Mouse (Mus musculus) embryo, embryonic 11 days (tissue): Measurements from ENCODE around the gene Dtd1.

Experiments
- DNase-seq: peaks from one replicate; pipeline ENCODE4 v3.0.0-alpha.2; 2015

Dtd1 gene

DNA sequence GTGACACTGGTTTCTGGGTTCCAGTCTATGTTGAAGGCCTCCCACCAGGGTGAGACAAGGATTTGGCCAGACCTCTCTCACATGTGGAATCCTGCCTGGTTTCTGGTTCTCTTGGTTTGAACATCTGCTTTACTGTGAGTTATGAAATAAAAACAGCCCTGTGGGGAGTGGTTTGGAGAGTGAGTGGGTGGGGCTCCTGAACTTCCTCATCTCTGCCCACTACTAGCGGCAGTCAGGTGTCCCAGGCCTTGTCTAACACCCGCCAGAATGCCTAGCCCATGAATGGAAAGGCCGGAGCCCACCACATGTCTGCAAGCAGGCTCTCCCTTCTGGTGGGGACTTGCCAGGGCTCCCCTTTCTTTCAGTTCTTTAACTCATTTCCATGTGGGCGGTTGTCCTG is 42.3 kb downstream of the Dtd1 start:
- DNase-seq: no peak

DNA sequence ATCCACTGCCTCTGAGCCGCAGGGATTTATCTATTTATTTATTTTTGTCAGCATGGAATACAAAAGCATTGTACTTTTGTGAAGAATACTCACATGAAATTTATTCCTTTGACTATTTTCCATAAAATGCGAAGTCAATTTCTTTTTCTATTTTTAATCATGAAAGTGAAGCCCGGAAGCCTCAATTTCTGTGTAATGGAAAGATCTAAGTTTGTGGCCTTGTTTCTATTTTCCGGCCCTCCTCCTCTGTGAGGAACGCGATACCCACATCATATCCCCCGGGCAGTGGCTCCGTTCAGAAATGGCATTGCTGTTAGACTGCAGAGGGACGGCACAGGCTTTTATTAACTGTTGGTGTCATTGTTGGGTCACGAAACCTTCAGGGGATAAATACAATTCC is 46.7 kb downstream of the Dtd1 start:
- no peak for DNase-seq

DNA sequence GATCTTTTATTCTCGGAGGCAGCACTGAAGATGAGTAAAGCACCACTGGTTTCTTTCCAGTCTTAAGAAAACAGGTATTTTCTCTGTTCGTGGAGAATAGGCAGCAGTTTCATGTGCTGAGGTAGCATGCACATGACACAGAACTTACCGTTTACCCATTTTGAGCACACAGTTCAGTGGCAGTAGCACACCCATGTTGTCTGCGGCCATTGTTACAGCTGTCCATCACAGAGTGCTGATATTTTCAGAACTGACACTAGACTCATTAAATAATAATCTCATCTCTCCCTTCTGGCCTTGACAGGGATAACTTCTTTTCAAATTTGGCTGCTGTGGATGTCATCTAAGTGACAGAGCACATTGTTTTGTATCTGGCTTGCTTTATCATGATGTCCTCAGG is 47.5 kb downstream of the Dtd1 start:
- DNase-seq: no peak

DNA sequence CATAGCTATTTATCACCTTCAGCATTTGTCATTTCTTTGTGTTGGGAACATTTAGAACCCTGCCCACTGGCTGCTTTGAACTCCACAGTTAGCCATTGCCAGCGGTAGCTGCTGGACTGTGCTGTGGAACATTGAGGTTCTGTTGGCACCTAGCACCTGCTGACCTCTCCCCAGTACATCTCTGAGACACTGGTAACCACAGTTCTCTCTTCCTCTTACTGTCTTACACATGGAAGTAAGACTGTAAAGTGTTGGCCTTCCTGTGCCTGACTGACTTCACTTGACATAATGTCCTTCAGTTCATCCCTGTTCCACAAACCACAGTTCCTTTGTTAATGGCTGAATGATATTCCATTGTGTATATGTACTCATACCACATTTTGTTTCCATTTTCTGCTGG is 50.3 kb downstream of the Dtd1 start:
- no peak for DNase-seq

DNA sequence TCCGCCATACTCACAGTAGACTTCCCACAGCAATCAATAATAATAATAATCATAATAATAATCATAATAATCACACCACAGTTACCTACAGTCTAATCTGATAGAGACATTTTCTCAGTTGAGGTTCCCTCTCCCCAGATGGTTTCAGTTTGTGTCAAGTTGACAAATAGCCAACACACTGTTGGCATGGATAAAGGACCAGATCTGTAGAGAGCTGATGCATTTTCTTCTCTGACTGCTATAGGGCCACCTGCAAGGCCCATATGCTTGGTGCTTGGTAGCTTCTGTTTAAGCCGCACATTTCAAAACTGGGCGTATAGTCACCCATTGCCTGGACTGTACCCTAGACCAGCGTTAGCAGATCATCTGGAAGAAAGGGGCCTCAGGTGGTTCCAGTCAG is 53.1 kb downstream of the Dtd1 start:
- no peak for DNase-seq

DNA sequence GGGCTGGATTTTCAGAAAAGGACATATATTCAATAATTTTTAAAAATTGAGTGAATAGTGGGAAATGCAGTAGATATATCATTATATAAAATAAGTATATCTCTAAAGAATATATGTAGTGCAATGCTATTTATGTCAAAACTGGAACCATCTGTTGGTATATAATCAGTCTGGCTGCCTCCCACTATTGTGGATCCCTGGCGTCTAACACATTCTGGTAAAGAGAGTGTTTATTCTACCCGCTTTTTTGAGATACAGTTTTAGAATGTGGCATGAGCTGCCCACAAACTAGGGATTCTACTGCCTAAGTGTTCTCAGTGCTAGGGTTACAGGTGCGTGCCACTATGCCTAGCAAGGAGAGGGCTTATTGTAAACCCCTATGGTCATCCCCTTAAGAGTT is 55.6 kb downstream of the Dtd1 start:
- DNase-seq: no peak

DNA sequence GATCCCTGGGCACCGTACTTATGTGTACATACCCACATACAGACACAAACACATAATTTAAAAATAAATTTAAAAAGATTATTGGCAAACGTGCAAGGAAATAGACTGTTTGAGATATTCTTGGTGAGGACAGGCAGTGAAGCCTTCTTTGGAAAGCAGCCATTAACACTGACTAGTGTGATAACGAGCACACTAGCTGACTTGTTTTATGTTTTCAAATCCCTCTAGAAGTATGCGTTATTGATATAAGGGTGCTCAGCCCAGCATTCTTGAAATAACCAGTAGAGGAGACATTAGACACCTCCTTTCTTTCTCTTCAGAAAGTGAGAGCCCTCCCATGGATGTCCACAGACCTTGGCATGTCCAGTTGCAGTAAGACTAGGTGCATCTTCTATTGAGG is 68.8 kb downstream of the Dtd1 start:
- no peak for DNase-seq

DNA sequence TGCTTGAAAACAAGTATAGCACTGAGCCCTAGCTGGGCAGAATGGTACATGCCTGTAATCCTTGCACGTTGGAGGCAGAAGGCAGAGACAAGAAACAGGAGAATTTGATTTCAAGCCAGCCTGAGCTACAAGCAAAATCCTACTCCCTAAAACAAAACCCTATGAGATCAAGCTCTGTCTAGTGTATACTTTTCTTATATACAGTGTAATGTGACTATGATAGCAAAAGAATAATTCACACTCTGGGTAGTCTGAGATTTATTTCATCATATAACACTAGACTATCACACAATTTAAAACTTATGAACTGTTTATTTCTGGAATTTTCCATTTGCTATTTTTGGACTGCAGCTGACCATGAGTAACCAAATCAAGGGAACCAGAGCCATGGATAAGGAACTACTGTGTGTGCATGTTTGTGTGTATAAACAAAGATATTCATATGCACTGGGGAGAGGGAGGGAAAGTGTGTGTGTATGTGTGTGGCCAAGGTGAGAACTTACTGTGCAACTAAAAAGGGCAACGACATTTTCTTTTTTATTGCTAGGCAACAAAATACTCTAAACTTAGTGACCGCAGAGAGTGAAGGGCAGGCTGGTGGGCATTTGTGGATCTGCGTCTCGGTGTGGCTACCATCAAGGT is 70.7 kb downstream of the Dtd1 start:
- no peak for DNase-seq

DNA sequence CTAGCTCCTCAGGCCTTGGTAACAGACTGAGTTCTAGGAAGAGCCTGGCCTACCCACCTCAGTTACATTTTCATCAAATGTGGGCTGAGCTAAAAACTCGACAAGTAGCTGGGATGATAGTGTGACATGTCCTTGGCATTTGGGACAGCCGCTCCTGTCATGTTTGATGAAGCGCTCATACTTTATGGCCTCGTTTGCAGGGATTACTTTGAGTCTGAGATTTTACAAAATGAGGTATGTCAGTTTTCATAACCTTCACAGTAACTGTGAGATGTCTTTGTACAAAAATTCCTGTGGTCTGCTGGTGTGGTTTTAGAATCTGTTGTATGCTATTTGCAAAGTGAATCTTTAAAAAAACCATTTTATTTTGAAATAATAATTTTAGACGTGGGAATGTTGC is 72.7 kb downstream of the Dtd1 start:
- no peak for DNase-seq

DNA sequence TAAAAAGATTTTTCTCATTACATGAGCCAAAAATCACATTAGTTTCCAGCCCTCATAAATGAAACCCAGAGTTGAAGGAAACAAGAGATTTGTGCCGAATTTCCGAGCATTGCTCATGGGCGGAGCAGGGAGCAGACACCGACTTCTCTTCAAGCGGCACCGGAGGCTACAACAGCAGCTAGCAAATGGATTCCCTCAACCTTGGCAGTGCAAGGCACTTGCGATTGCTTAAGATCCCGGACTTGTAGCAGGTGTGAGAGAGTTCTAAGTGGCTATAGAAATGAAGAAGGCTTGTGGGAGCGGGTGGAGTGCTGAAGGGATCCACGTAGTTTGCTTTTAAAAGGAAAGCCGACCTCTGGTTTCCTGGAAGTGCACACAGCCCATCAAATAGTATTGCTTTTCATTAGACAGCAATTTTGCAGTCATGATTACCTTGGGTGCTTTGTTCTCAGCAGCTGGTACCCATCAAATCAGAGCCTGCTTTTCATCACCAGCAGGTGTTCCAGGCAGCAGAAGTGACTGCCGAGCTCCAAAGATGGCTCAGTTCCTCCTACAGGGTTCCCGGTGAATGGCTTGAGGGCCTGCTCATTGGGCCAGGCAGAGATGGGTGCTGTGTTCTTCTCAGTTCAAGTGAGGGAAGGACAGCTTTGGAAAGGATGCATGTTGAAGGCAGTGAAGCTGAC is 77.0 kb downstream of the Dtd1 start:
- DNase-seq: peak; percentile 34

DNA sequence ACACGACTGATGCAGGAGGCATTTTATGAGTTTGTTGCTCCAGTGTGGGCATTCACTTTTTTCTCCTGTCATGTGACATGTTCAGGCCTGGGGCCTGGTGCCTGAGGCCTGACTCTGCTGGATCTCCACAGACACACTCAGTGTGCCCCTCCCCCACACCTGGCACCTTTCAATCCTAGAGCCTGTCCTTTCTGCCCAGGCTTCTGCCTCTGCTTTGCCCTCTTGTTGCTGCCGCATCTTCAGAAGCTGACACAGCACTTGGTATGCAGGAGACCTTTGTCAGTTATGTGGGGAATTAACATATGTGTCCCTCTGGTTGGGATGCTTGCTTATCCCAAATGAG is 77.5 kb downstream of the Dtd1 start:
- no peak for DNase-seq

DNA sequence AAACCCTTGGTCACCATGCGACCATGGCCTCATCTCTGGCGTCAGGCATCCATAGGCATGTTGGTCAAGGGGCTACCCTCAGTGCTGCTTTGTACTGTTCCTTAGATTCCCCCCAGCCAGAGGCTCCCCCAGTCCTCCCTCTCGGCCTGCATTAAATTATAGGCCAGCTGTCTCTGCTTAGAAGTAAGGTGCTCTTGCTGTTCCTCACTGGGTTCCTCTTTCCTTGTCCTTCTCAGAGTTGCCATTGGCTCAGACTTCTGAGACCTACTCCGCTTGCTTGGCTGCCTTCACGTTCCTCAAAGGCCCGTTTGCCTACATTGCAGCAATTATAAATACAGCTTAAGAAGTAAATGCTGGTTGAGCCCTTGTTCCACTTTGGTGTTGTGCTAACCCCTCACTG is 79.1 kb downstream of the Dtd1 start:
- no peak for DNase-seq

DNA sequence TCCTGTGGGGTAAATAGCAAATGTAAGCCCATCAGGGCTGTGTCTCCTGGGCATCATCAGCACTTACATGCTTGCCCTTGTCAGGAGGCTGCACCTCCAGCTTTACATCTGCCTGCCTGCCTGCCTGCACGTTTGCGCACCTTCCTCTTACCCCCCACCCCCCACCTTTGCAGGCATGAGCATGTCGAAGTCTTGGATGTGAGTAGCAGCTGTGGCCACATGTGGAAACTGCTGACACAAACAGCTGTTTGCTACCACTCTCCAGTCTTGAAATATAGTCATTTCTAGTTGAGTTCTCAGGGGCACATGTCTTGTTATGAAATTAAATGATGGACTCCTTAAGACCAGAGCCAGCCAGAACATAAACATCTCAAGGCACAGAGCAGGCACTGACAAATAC is 79.7 kb downstream of the Dtd1 start:
- no peak for DNase-seq

DNA sequence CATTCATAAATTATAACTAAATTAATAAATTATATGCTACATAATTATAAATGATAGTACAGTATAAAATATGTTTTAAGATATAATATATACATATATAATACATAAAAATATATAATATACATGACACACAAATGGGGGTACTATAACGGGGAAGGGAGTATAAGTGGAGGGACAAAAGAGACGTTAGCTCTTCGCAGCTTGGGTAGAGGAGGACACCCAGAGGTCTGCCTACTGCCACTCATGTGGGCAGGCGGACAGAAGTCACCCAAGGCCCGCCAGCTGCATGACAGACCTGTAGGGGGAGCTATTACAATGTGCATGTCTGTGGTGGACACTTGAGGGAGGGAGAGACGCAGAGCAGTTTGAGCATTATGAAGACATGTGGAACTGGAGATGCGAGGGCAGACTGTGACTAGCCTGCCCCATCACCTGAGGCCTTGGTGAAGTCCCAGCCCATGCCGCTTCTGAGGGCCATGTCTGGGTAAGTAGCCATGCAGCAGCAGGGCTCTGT is 92.6 kb downstream of the Dtd1 start:
- DNase-seq: no peak

DNA sequence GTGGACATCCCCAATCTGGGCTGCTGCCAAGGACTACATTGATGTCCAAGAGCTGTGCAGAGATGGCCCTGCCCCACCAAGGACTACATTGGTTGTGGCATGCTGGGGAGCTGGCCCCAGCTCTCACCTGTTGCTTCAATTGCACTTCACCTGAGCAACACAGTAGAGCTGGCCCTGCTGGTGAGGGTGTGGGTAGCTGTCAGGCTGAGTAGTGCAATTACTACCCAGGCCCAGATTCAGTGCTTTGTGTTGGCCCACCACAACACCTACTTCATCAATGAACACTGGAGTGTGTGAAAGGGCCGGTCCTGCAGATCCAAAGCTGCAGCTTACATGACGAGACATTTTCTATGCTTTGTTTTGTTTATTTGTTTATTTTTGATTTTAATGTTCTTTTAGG is 93.1 kb downstream of the Dtd1 start:
- no peak for DNase-seq

DNA sequence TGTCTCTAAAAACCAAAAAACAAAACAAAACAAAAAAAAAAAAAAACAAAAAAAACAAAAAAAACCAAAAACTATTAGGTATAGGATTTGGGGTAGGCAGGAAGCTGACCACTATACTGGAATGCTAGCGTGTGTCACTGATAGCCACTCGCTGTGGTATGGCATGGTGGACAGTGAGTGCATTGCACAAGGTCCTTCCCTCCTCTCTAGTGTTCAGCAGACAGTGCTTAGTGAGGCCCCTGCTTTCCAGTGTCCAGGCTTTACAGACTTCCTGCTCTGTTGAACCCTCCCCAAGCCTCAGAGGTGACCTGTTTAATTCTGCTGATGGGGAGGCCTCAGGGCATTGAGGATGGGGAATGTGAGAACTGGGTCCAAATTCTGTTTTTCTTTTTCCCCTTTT is 95.2 kb downstream of the Dtd1 start:
- DNase-seq: no peak

DNA sequence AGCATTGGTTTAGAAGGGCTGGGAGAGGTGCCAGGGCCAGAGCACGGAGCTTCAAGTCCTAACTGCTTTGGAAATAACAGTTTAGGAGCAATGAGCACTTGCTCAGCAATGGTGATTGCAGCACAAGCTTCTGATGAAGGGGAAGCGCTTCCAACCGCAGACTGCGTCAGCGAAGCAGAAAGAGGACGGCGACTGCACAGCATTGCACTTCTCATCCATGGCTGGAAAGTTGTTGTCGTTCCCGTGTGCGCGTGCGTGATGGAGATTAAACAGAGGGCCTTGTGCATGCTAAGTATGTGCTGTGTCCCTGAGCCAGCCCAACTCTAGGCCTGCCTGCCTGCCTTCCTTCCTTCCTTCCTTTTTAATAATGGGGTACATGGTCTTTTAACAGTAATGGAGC is 98.3 kb downstream of the Dtd1 start:
- no peak for DNase-seq

DNA sequence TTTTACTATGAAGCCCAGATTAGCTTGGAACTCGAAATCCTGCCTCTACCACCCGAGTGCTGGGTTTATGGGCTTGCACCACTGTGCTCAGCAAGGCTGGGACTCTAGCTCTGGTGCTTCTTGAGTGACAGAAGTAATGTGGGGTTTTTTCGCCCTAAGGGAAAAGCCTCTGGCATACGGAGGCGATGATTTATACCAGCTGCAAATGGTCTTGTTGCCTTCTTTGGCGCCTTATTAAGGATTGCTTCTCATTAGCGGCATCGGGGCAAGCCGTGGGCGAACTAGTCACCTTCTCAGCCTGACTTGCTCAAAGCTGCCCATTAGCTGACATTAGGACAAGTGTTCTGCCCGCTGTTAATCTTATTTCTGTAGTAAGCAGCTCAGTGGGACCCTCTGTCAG is 100.9 kb downstream of the Dtd1 start:
- DNase-seq: no peak

DNA sequence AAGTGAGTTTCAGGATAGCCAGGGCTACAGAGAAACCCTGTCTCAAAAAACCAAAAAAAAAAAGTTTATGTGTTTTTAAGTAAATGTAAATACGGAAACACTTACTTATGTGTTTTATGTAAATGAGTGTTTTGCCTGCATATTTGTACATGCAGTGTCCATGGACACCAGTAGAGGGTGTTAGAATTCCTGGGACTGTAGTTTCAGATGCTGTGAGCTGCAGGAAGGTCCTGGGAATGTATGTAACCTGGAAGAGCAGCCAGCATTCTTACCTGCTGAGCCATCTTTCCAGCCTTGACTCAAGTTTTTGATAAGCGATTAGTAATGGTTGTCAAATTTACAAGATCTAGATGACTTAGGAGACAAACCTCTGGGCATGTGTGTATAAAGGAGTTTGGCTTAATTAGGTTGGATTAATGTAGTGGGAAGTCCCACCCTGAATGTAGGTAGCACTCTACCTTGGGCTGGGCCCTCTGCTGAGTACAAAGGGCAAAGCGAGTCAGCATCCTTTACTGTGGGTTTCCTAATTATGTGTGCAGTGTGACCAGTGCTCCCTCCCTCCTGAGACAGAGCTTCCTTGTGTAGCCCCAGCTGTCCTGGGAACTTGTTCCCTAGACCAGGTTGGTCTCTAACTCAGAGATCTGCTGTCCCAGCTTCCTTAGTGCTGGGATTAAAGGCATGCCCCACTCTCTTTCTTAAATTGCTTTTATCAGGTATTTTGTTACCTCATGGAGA is 101.9 kb downstream of the Dtd1 start:
- DNase-seq: no peak

DNA sequence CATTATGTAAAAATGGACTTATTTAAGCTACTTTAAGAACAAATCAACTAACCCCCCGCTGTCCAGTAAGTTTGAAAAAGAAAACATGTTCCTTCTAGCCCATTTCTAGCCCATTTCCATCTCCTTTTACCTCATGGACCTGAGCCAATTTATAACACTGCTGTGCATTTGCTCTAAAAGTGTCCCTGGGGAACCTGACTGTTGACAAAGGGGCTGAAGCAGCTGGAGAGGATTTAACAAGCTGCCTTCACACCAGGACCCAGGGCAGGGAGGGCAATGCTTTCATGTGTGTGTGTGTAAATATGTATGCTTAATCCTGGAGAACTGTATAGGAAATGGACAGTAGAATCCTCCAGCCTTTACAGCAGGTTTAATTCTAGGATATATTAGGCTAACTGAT is 109.6 kb downstream of the Dtd1 start:
- peak; percentile 67 for DNase-seq

DNA sequence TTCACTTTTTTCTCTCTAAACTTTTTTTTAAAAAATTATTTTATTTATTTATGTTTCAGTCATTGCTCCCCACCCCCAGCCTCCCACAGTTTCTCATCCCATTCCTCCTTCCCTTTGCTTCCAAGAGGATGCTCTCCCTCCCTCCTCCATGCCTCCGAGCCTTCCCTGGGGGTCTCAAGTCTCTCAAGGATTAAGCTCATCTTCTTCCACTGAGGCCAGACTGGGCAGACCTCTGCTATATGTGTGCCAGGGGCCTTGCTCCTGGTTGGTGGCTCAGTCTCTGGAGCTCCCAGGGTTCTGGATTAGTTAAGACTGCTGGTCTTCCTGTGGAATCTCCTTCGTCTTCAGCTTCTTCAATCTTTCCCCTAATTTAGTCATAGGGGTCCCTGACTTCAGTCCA is 110.0 kb downstream of the Dtd1 start:
- DNase-seq: no peak

DNA sequence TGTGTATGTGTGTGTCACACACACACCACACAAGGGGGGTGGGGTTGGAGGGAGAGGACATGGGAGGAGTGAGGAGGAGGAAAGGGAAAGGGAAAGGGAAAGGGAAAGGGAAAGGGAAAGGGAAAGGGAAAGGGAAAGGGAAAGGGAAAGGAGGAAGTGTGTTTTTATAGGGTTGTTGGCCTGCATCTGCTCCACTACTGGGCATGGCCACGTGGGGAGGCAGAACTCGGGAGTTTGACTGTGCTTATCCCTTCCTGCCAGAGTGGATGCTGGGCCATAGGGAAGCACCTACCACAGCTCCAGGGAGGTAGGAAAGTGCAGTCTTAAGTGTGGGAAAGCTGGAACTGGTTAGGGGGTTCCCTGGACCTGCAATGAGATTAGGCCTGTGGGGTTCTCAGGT is 114.9 kb downstream of the Dtd1 start:
- DNase-seq: no peak

DNA sequence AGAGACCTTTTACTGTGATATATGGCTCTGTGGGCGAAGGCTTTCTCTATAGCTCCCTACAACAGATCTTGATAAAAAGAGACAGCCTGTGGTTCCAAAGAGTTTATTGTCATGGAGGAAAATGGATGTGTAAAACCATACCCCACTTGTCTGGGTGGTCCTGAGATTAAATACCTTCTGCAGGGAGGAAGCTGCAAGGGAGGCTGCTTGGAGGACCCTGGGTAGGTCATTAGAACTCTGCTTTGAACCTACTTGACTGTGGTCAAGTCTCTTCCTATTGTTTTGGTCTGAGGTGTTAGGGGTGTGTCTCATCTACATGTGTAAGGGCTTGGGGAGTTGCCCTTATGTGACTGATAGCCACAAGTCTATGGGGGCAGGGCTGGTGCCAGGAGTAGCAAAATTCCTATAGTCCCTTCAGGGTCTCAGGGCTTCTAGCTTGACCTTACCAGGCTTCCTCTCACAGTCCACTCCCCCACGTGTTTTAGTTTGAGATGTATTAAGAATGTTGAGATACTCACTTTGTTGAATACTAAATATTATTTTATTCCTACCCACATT is 115.6 kb downstream of the Dtd1 start:
- no peak for DNase-seq

DNA sequence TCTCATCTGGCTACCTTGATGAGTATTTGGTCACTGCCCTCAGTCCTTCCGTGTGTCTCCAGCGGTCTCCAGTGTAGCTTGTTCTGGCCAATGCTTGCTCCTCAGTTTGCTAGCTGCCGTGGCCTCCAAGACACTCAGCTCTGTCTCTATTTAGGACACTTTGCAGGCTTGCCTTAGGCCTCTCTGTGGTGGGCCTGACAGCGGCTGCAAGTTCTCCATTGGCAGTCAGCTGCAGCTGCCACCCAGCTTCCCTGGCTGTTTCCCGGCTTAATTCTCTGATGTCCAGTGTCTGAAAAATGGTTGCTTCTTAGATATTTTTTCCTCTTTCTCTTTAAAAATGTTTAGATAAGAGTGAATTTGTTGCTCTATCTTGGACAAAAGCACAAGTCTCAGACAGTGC is 116.6 kb downstream of the Dtd1 start:
- DNase-seq: no peak
